Mouse (Mus musculus) urinary bladder, postnatal 25 days (tissue): ENCODE data around the gene Ago1.

Experiments used
- DNase-seq: peaks from one replicate; pipeline ENCODE4 v3.0.0; 2022; ENCODE audit warnings: low spot score

Gene Ago1

DNA sequence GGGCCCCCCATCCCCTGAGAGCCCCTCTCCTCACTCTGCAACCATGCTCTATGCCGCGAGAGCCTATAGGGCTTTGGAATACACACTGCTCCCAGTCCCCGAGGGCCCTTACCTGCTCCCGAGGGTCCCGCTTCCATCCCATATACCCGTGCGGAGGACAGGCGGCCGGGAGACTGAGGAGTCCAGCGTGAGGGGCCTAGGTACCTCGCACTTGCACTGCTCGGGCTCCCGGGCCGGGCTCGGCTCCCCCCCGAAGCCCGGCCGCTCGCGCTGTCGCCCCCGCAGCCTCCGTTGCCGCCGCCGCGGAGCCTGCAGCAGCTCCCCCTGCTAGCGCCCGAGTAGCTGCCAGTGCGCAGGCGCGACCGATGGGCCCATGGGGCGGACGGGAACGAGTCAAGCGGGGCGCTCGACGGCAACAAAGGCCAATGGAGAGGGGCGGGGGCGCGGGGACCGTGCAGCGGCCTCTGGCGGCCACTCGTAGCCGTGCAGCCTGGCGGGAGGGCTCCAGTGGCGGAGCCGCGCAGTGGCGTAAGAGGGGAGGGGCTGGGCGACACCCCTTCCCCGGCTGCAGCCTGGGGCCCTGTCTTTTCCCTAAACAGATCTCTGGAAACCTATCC is at the start of gene Ago1:
TSS of gene Ago1 (minus strand) at position 299 of the 617 bp plus-strand sequence.
- peak; percentile 94 for DNase-seq

GRCm38 (mm10) chr4:126512308-126513066 is 44.1 kb upstream of the Ago1 start:
- DNase-seq = no peak

- no peak for DNase-seq
Measured at GRCm38 (mm10) chr4:126511013-126511412, 42.6 kb upstream of the Ago1 start.

GRCm38 (mm10) chr4:126509072-126509471 is 40.7 kb upstream of the Ago1 start:
- no peak for DNase-seq

GRCm38 (mm10) chr4:126508110-126508899 is 39.9 kb upstream of the Ago1 start:
- no peak for DNase-seq

DNA sequence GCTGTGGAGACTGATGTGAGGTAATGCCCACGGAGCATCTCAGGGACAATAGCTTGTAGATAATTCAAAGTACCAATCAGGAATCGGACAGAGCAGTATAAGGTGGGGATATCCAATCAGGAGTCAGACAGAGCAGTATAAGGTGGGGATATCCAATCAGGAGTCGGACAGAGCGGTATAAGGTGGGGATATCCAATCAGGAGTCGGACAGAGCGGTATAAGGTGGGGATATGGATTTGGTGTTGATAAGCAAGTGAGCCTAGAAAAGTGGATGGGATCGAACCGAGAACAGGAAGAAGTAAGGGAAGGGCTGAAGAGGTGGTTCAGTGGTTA is 34.6 kb upstream of the Ago1 start:
- no peak for DNase-seq

GRCm38 (mm10) chr4:126502141-126502976 is 34.0 kb upstream of the Ago1 start:
- no peak for DNase-seq

DNA sequence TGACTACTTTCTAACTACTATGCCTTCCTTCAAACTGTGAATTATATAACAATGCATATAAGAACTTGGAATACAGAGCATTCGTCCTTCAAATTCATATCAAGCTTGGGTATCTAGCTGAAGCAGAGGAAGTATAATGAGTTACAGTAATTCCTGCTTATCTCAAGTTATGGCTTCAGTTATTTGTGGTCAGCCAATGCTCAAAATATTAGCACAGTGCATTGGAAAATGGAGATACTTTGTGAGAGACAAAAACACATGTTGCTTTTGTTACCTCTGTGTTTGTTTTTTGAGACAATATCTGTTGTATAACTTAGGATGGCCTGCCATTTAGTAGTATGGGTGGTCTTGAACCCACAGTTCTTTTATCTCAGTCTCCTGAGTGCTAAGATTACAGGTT is 30.2 kb upstream of the Ago1 start:
- DNase-seq = no peak

DNA sequence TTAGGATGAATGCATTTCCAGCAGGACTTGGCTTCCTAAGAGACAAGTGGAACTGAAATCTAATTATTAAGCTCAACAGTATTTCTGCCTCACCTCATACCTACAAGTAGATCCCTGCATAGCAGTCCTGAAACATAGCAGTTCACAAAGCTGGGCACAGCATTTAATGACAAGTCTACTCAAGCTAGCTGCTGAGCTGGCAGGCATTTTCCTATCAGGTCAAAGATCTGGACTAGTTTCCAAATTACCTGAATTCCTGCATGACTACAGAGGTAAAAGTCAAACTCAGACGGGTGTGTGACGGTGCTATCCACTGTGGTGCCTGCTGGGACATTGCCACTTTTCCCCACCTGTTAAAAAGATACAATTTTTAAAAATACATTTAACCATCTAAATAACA is 28.6 kb upstream of the Ago1 start:
- no peak for DNase-seq

GRCm38 (mm10) chr4:126495942-126496790 is 27.8 kb upstream of the Ago1 start:
- DNase-seq = no peak

GRCm38 (mm10) chr4:126495453-126495852 is 27.1 kb upstream of the Ago1 start:
- DNase-seq = no peak

DNA sequence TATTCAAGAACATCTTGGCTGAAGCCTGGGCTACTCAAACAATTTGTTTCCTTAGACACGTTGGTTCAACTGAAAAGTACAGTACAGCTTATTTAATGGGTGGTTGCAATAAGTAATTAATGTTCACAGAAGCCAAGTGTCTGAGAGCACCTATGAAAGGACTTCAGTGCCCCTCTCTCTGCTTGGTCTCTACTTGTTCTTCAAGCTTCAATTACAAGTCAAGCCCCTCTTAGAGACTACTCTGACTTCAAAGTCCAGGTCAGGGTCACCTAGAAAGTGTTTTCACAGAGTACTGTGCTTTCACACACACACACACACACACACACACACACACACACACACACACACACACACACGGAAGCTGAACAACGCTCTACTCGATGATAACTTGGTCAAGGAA is 25.0 kb upstream of the Ago1 start:
- DNase-seq = no peak

GRCm38 (mm10) chr4:126491977-126492376 is 23.6 kb upstream of the Ago1 start:
- no peak for DNase-seq

DNA sequence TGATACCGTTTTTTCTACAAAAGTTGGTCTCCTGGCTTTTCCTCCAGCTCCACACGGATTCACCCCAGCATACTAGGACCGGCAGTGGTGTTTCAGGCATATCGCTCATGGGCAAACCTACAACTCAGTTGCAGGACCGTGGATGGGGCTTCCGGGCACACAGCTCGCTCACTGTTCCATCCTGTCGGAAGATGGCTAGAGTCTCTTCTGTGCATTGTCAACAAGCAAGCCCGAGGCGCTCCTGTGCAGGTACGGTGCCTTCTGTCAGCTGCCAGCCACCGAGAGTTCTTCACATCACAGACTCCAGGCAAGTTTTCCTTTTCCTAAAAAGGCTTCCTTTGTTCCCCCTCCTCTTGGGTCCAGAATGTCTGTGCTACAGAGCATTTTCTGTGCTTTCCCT is 22.3 kb upstream of the Ago1 start:
- DNase-seq = no peak

DNA sequence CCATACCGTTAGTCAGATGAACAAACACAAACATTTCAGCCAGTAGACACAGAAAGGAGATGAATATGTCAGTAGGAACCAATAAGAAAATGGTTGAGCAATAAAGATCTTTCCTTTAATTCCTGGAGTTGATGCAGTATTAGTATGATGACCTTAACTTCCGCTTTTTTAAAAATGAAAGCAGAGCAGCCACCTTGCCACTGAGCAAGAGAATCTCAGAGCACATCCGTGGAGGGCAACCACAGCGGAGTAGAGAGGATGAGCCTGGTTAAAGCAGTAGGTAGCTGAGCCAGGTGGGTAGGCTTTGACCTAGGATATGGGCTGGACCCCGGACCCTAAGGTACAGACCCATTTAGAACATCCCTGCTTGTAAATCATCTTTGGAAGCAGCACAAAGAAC is 21.4 kb upstream of the Ago1 start:
- DNase-seq = no peak

GRCm38 (mm10) chr4:126486217-126486616 is 17.8 kb upstream of the Ago1 start:
- DNase-seq = no peak

DNA sequence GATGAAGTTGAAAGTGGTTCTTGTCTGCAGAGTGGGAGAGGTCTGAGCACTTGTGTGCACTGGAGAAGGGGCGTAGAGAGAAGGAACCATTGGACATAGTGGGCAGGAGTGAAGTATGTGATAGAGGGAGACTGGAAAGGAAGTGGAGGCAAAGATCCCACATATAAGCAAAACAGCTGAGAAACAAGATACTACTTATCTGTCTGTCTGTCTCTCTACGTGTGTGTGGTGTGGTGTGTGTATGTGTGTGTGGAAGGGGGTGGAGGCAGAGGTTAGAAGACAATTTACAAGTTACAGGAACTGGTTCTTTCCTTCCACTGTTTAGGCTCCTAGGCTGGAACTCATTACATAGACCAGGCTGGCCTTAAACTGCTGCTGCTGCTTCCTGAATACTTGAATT is 16.7 kb upstream of the Ago1 start:
- DNase-seq = no peak

DNA sequence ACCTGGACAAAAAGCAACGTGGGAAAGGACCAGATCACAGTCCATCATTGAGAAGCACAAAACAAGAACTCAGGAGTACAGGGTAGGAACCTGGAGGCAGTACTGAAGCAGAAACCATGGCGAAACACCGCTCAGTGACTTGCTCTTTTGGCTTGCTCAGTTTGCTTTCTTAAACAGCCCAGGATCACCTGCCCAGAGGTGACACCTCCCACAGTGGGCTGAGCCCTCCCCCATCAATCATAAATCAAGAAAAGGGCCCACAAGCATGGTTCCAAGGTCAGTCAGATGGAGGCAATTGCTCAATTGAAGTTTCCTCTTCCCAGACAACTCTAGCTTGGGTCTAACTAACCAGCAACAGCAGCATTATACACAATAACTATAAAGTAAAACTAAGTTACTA is 15.5 kb upstream of the Ago1 start:
- DNase-seq = no peak

- DNase-seq = no peak
Measured at GRCm38 (mm10) chr4:126482951-126483350, 14.6 kb upstream of the Ago1 start.

DNA sequence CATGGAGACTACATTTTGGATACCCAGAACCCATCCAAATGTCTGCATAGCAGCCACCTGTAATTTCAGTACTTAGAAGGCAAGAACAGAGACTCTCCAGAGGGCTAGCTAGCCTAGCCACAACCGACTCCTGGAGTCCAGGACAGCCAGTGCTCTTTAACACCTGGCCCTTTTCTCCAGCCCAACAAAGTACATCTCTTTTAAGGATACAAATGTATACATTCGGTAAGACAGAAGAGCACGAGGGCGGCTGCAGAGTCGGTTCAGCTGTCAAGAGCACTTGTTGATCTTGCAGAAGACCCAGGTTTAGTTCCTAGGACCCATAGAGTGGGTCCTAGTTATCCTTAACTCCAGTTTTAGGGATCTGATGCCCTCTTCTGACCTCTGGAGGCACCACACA is 13.1 kb upstream of the Ago1 start:
- no peak for DNase-seq

DNA sequence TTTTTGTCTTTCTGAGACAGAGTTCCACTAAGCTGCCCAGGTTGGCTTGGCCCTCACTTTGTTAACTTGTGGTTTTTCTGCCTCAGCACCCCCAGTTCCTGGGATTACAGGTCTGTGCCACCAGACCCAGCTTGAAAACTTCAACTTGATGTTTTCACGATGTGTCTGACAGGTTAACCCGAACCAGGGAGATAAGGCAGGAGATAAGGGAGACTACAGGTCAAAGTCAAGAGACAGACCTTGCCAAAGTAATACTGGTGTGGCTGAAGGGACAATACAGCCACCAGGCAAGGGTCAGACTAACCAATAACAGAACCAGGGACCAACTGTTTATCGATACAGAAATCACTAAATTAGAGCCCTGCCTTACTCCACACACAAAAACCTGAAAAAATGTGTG is 11.9 kb upstream of the Ago1 start:
- DNase-seq = no peak
